Mouse (Mus musculus): ENCODE results near the gene Rac2.
A peak's percentile ranks its signal among the peaks of the same experiment; 100 is the strongest.

Rac2 gene

GRCm38 (mm10) chr15:78563937-78564336 is 8.6 kb downstream of the Rac2 start:
- Histone ChIP-seq H3K4me1 (replicated peaks; ENCODE audit: low read depth, low read length) (peaks cover 19% of the 10 kb centered on the region), H3K27me3 (ENCODE audit: insufficient read depth, low read length) (0 out of 2 replicates have a peak, but pooled peaks cover 4% of the 10 kb centered on the region), H3K4me3 (replicated peaks; ENCODE audit: low read length) (no peak overlapping the region), H3K36me3 (ENCODE audit: insufficient read depth, low read length) (no peaks in the 10 kb centered on the region), H3K9me3 (ENCODE audit: low read length) (no peaks in the 10 kb centered on the region)
- TF ChIP-seq POU5F1 (IDR thresholded peaks at IDR 0.05; ENCODE audit: borderline replicate concordance, low read length) (no peak), NANOG (IDR thresholded peaks at IDR 0.05; ENCODE audit: borderline replicate concordance, low read length) (no peak), CTCF (conservative IDR thresholded peaks at IDR 0.05; ENCODE audit: low read length) (no peak)

- H3K4me3 ChIP-seq (replicated peaks; ENCODE audit: low read length): no peak overlapping the region
- peaks cover 23% of the 10 kb centered on the region for H3K4me1 ChIP-seq (replicated peaks; ENCODE audit: low read depth, low read length)
- no peaks in the 10 kb centered on the region for H3K9me3 ChIP-seq (ENCODE audit: low read length)
- H3K27me3 ChIP-seq (ENCODE audit: insufficient read depth, low read length): 0 out of 2 replicates have a peak, but pooled peaks cover 4% of the 10 kb centered on the region
- H3K36me3 ChIP-seq (ENCODE audit: insufficient read depth, low read length): no peaks in the 10 kb centered on the region
- no peak for TF ChIP-seq NANOG (IDR thresholded peaks at IDR 0.05; ENCODE audit: borderline replicate concordance, low read length)
- no peak for TF ChIP-seq CTCF (conservative IDR thresholded peaks at IDR 0.05; ENCODE audit: low read length)
- TF ChIP-seq POU5F1 (IDR thresholded peaks at IDR 0.05; ENCODE audit: borderline replicate concordance, low read length): no peak
Observed at GRCm38 (mm10) chr15:78563344-78563743, 9.2 kb downstream of the Rac2 start.

- Histone ChIP-seq H3K27me3 (ENCODE audit: insufficient read depth, low read length) (0 out of 2 replicates have a peak, but pooled peaks cover 4% of the 10 kb centered on the region), H3K9me3 (ENCODE audit: low read length) (no peaks in the 10 kb centered on the region), H3K4me1 (replicated peaks; ENCODE audit: low read depth, low read length) (peaks cover 36% of the 10 kb centered on the region), H3K36me3 (ENCODE audit: insufficient read depth, low read length) (no peaks in the 10 kb centered on the region), H3K4me3 (replicated peaks; ENCODE audit: low read length) (no peak overlapping the region)
- no peak for TF ChIP-seq NANOG (IDR thresholded peaks at IDR 0.05; ENCODE audit: borderline replicate concordance, low read length)
- no peak for TF ChIP-seq CTCF (conservative IDR thresholded peaks at IDR 0.05; ENCODE audit: low read length)
- TF ChIP-seq POU5F1 (IDR thresholded peaks at IDR 0.05; ENCODE audit: borderline replicate concordance, low read length): no peak
Observed at GRCm38 (mm10) chr15:78559141-78559979, 13.2 kb downstream of the Rac2 start.

- no peak for TF ChIP-seq NANOG (IDR thresholded peaks at IDR 0.05; ENCODE audit: borderline replicate concordance, low read length)
- H3K36me3 ChIP-seq (ENCODE audit: insufficient read depth, low read length): peaks cover 8% of the 10 kb centered on the region
- H3K4me1 ChIP-seq (replicated peaks; ENCODE audit: low read depth, low read length): peaks cover 44% of the 10 kb centered on the region
- no peak overlapping the region for H3K4me3 ChIP-seq (replicated peaks; ENCODE audit: low read length)
- H3K27me3 ChIP-seq (ENCODE audit: insufficient read depth, low read length): 0 out of 2 replicates have a peak, but pooled peaks cover 4% of the 10 kb centered on the region
- peaks cover 2% of the 10 kb centered on the region; the same call in 1 of the 2 replicates for H3K9me3 ChIP-seq (ENCODE audit: low read length)
Observed at GRCm38 (mm10) chr15:78557693-78558535, 14.7 kb downstream of the Rac2 start.

GRCm38 (mm10) chr15:78554545-78555313 is 17.9 kb downstream of the Rac2 start:
- TF ChIP-seq POU5F1 (IDR thresholded peaks at IDR 0.05; ENCODE audit: borderline replicate concordance, low read length) (no peak), NANOG (IDR thresholded peaks at IDR 0.05; ENCODE audit: borderline replicate concordance, low read length) (no peak), CTCF (conservative IDR thresholded peaks at IDR 0.05; ENCODE audit: low read length) (0 out of 2 replicates have a peak, but pooled peaks have one; percentile 4)

GRCm38 (mm10) chr15:78549189-78549734 is 23.3 kb downstream of the Rac2 start:
- H3K9me3 ChIP-seq (ENCODE audit: low read length): peaks cover 14% of the 10 kb centered on the region

More at GRCm38 (mm10) chr15:78554545-78555313, 17.9 kb downstream of the Rac2 start:
- no peaks in the 10 kb centered on the region for H3K27me3 ChIP-seq (ENCODE audit: insufficient read depth, low read length)
- peaks cover 12% of the 10 kb centered on the region for H3K36me3 ChIP-seq (ENCODE audit: insufficient read depth, low read length)
- peak overlapping the region; percentile 85 for H3K4me3 ChIP-seq (replicated peaks; ENCODE audit: low read length)
- H3K4me1 ChIP-seq (replicated peaks; ENCODE audit: low read depth, low read length): peaks cover 40% of the 10 kb centered on the region
- H3K9me3 ChIP-seq (ENCODE audit: low read length): peaks cover 14% of the 10 kb centered on the region

GRCm38 (mm10) chr15:78548711-78549110 is 23.9 kb downstream of the Rac2 start:
- Histone ChIP-seq H3K36me3 (ENCODE audit: insufficient read depth, low read length) (peaks cover 12% of the 10 kb centered on the region), H3K4me3 (replicated peaks; ENCODE audit: low read length) (no peak overlapping the region), H3K9me3 (ENCODE audit: low read length) (peaks cover 14% of the 10 kb centered on the region), H3K27me3 (ENCODE audit: insufficient read depth, low read length) (peaks cover 21% of the 10 kb centered on the region), H3K4me1 (replicated peaks; ENCODE audit: low read depth, low read length) (peaks cover 50% of the 10 kb centered on the region)
- TF ChIP-seq POU5F1 (IDR thresholded peaks at IDR 0.05; ENCODE audit: borderline replicate concordance, low read length) (no peak), CTCF (conservative IDR thresholded peaks at IDR 0.05; ENCODE audit: low read length) (no peak), NANOG (IDR thresholded peaks at IDR 0.05; ENCODE audit: borderline replicate concordance, low read length) (no peak)

More at GRCm38 (mm10) chr15:78549189-78549734, 23.3 kb downstream of the Rac2 start:
- Histone ChIP-seq H3K27me3 (ENCODE audit: insufficient read depth, low read length) (peaks cover 15% of the 10 kb centered on the region), H3K4me3 (replicated peaks; ENCODE audit: low read length) (no peak overlapping the region), H3K4me1 (replicated peaks; ENCODE audit: low read depth, low read length) (peaks cover 50% of the 10 kb centered on the region), H3K36me3 (ENCODE audit: insufficient read depth, low read length) (peaks cover 12% of the 10 kb centered on the region)
- TF ChIP-seq NANOG (IDR thresholded peaks at IDR 0.05; ENCODE audit: borderline replicate concordance, low read length) (no peak), POU5F1 (IDR thresholded peaks at IDR 0.05; ENCODE audit: borderline replicate concordance, low read length) (no peak), CTCF (conservative IDR thresholded peaks at IDR 0.05; ENCODE audit: low read length) (no peak)
